Mouse (Mus musculus): ENCODE measurements around the gene Ifnar1. TPM values are rescaled to one million over a fixed set of nuclear protein-coding genes. Genes with fewer than 3 reads are reported as not detected.

Gene Ifnar1
- polyA plus RNA-seq, 2 experiments = 11.6 to 16.2 TPM

DNA sequence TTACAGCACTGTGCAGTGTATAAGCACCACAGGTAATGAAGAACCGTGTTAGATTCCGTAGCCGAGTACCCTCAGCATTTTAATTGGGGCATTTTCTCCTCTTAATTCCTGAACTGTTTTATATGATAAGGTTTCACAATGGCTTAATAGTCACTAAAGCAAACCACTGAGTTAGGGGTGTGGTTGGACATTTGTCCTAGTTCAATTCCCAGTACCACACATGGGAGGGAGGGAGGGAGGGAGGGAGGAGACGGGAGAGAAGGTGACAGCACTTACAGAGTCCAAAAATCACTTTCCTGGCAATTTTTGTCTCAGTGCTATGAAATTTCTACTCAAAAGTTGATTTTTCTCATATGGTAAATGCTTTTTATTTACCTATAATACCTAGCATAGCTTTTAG lies 10.5 kb downstream of the Ifnar1 start:
- Histone ChIP-seq H3K9ac (replicated peaks) (no peak overlapping the region), H3K9me3 (ENCODE audit: control insufficient read depth, low read length) (no peaks in the 10 kb centered on the region), H3K4me2 (ENCODE audit: low read depth) (no peak overlapping the region), H3K27me3 (ENCODE audit: control insufficient read depth, insufficient read depth, low read length) (no peaks in the 10 kb centered on the region), H3K27ac (no peak overlapping the region), H3K36me3 (replicated peaks; ENCODE audit: control insufficient read depth, insufficient read depth, low read depth) (peaks cover 48% of the 10 kb centered on the region), H3K4me1 (replicated peaks; ENCODE audit: control insufficient read depth in 2 of 2, insufficient read depth in 2 of 2, low read length in 1 of 2) (no peaks in the 10 kb centered on the region), H3K4me3 (ENCODE audit: insufficient read depth in 1 of 2, low read depth in 2 of 2, low read length in 2 of 2) (no peak overlapping the region)
- ATAC-seq (ENCODE audit: insufficient read depth) (no peak), DNase-seq (ENCODE audit: low read depth in 3 of 3, low spot score in 3 of 3) (no peak)
- TF ChIP-seq EP300 (IDR thresholded peaks at IDR 0.05; ENCODE audit: low read depth) (no peak), CTCF (IDR thresholded peaks at IDR 0.05; ENCODE audit: low read depth) (no peak)
- WGBS (ENCODE audit: insufficient replicate concordance) = 88% methylated on average over 4 of the region's 4 CpGs

DNA sequence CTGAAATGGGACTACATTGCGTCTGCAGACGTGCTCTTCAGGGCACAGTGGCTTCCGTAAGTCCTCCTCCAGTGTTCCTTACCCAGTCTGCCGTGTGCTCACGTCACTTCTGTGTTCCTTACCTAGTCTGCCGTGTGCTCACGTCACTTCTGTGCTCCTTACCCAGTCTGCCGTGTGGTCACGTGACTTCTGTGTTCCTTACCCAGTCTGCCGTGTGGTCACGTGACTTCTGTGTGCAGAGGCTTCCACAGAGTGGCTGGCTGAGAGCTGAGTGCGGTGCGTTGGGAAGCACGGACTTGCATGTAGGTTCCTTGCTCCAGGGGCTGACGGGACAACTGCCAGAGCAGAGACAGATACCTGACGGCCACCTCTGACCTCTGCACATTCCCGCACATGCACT lies 11.2 kb downstream of the Ifnar1 start:
- Histone ChIP-seq H3K36me3 (replicated peaks; ENCODE audit: control insufficient read depth, insufficient read depth, low read depth) (peaks cover 49% of the 10 kb centered on the region), H3K4me3 (ENCODE audit: insufficient read depth in 1 of 2, low read depth in 2 of 2, low read length in 2 of 2) (no peak overlapping the region), H3K27ac (no peak overlapping the region), H3K27me3 (ENCODE audit: control insufficient read depth, insufficient read depth, low read length) (no peaks in the 10 kb centered on the region), H3K4me2 (ENCODE audit: low read depth) (no peak overlapping the region), H3K4me1 (replicated peaks; ENCODE audit: control insufficient read depth in 2 of 2, insufficient read depth in 2 of 2, low read length in 1 of 2) (no peaks in the 10 kb centered on the region), H3K9ac (replicated peaks) (no peak overlapping the region), H3K9me3 (ENCODE audit: control insufficient read depth, low read length) (no peaks in the 10 kb centered on the region)
- 90% methylated on average over 17 of the region's 17 CpGs for WGBS (ENCODE audit: insufficient replicate concordance)
- no peak for ATAC-seq (ENCODE audit: insufficient read depth)
- DNase-seq (ENCODE audit: low read depth in 3 of 3, low spot score in 3 of 3) = no peak
- TF ChIP-seq CTCF (IDR thresholded peaks at IDR 0.05; ENCODE audit: low read depth) (no peak), EP300 (IDR thresholded peaks at IDR 0.05; ENCODE audit: low read depth) (no peak)

DNA sequence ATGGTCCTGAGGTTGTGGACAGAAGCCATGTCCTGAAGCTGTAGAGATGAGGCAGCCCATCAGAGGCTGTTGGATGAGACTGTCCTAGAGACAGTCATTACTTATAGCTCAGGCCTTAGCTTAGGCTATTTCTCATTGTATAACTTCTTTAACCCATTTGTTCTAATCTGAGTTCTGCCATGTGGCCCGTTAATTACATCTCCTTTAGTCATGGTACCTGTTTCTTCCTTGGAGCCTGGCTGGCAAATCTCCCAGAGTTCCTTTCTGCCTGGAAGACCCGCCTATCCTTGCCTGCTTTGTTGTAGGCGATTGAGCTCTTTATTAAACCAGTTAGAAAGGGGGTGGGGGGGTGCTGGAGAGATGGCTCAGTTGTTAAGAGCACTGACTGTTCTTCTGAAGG lies 11.7 kb downstream of the Ifnar1 start:
- DNase-seq (ENCODE audit: low read depth in 3 of 3, low spot score in 3 of 3) (no peak), ATAC-seq (ENCODE audit: insufficient read depth) (no peak)
- Histone ChIP-seq H3K4me3 (ENCODE audit: insufficient read depth in 1 of 2, low read depth in 2 of 2, low read length in 2 of 2) (no peak overlapping the region), H3K9me3 (ENCODE audit: control insufficient read depth, low read length) (no peaks in the 10 kb centered on the region), H3K27me3 (ENCODE audit: control insufficient read depth, insufficient read depth, low read length) (no peaks in the 10 kb centered on the region), H3K4me2 (ENCODE audit: low read depth) (no peak overlapping the region), H3K36me3 (replicated peaks; ENCODE audit: control insufficient read depth, insufficient read depth, low read depth) (peaks cover 49% of the 10 kb centered on the region), H3K9ac (replicated peaks) (no peak overlapping the region), H3K27ac (no peak overlapping the region), H3K4me1 (replicated peaks; ENCODE audit: control insufficient read depth in 2 of 2, insufficient read depth in 2 of 2, low read length in 1 of 2) (no peaks in the 10 kb centered on the region)
- no peak for TF ChIP-seq EP300 (IDR thresholded peaks at IDR 0.05; ENCODE audit: low read depth)
- TF ChIP-seq CTCF (IDR thresholded peaks at IDR 0.05; ENCODE audit: low read depth) = no peak
- 82% methylated on average over 3 of the region's 3 CpGs for WGBS (ENCODE audit: insufficient replicate concordance)

DNA sequence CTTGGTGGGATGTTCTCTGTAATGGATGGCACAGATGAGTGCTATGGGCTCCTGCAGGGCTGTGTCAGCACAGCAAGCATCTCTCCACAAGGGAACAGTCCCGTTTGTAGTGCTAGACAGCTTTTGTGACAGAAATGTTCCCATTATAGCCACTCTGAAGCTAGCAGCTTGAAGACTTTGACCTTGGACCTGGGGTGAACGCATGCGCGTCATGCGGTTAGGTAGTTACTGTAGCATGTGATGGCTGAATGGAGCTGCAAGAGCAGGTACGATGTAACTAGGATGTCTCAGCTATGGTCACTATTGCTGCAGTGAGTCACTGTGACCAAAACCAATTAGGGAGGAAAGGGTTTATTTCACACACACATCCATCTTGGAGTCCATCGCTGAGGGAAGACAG lies 13.0 kb downstream of the Ifnar1 start:
- peaks cover 49% of the 10 kb centered on the region for H3K36me3 ChIP-seq (replicated peaks; ENCODE audit: control insufficient read depth, insufficient read depth, low read depth)

DNA sequence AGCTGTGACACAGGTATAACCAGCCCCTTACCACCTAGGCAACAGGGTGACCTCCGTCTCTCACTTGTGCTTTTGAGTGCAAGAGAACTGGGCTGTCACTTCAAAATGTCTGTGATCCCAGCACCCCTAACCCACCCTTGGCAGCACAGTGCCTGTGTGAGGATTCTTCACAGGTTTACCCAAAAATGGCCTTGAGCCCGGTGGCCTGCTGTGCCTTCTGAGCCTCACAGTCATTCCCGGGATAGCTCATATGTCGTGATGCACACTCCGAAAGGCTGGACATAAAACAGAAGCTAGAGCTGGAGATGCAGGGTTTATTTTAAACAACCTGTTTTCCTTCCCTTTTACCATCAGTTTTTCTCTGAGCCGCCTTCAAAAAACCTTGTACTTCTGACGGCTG lies 19.7 kb downstream of the Ifnar1 start:
- H3K4me1 ChIP-seq (replicated peaks; ENCODE audit: control insufficient read depth in 2 of 2, insufficient read depth in 2 of 2, low read length in 1 of 2) = no peaks in the 10 kb centered on the region
- H3K27ac ChIP-seq = no peak overlapping the region
- no peak for DNase-seq (ENCODE audit: low read depth in 3 of 3, low spot score in 3 of 3)
- no peak overlapping the region for H3K4me2 ChIP-seq (ENCODE audit: low read depth)
- no peak for ATAC-seq (ENCODE audit: insufficient read depth)
- TF ChIP-seq EP300 (IDR thresholded peaks at IDR 0.05; ENCODE audit: low read depth) = no peak
- TF ChIP-seq CTCF (IDR thresholded peaks at IDR 0.05; ENCODE audit: low read depth) = no peak
- H3K9ac ChIP-seq (replicated peaks) = no peak overlapping the region
- H3K9me3 ChIP-seq (ENCODE audit: control insufficient read depth, low read length) = no peaks in the 10 kb centered on the region
- H3K27me3 ChIP-seq (ENCODE audit: control insufficient read depth, insufficient read depth, low read length) = no peaks in the 10 kb centered on the region
- peaks cover 58% of the 10 kb centered on the region for H3K36me3 ChIP-seq (replicated peaks; ENCODE audit: control insufficient read depth, insufficient read depth, low read depth)
- WGBS (ENCODE audit: insufficient replicate concordance) = 85% methylated on average over 7 of the region's 7 CpGs
- H3K4me3 ChIP-seq (ENCODE audit: insufficient read depth in 1 of 2, low read depth in 2 of 2, low read length in 2 of 2) = no peak overlapping the region

More for the DNA sequence above, 13.0 kb downstream of the Ifnar1 start:
- DNase-seq (ENCODE audit: low read depth in 3 of 3, low spot score in 3 of 3) (no peak), ATAC-seq (ENCODE audit: insufficient read depth) (no peak)
- Histone ChIP-seq H3K27me3 (ENCODE audit: control insufficient read depth, insufficient read depth, low read length) (no peaks in the 10 kb centered on the region), H3K4me1 (replicated peaks; ENCODE audit: control insufficient read depth in 2 of 2, insufficient read depth in 2 of 2, low read length in 1 of 2) (no peaks in the 10 kb centered on the region), H3K27ac (no peak overlapping the region), H3K4me3 (ENCODE audit: insufficient read depth in 1 of 2, low read depth in 2 of 2, low read length in 2 of 2) (no peak overlapping the region), H3K4me2 (ENCODE audit: low read depth) (no peak overlapping the region), H3K9me3 (ENCODE audit: control insufficient read depth, low read length) (no peaks in the 10 kb centered on the region), H3K9ac (replicated peaks) (no peak overlapping the region)
- no peak for TF ChIP-seq EP300 (IDR thresholded peaks at IDR 0.05; ENCODE audit: low read depth)
- 86% methylated on average over 7 of the region's 7 CpGs for WGBS (ENCODE audit: insufficient replicate concordance)

Measured in liver, embryonic 14.5 days (tissue).